Mouse (Mus musculus) hindbrain, embryonic 12.5 days (tissue): ENCODE results near the gene Ttc24. TPM values are rescaled to one million over a fixed set of nuclear protein-coding genes. Genes with fewer than 3 reads are reported as not detected.

Experiments used
- ATAC-seq: fragments of 200-750 bp; cut with Nextera tagmentation; 2 replicates; pipeline ENCODE4 v1.8.0; 2017; ENCODE audit warnings: moderate TSS enrichment; ENCODE audit not compliant: low FRiP score
- H3K27ac ChIP-seq: fragments of 300-500 bp; sonication (generic); 2 replicates; pipeline ENCODE4 v1.5.1; 2016; ENCODE audit warnings: mild to moderate bottlenecking
- H3K27me3 ChIP-seq: fragments of 300-500 bp; sonication (generic); 2 replicates; pipeline ENCODE4 v1.6.1; 2016; ENCODE audit warnings: mild to moderate bottlenecking
- H3K36me3 ChIP-seq: fragments of 300-500 bp; sonication (generic); 2 replicates; pipeline ENCODE4 v1.6.1; 2016; ENCODE audit warnings: mild to moderate bottlenecking
- H3K4me1 ChIP-seq: fragments of 300-500 bp; sonication (generic); 2 replicates; pipeline ENCODE4 v1.6.1; 2016
- H3K4me2 ChIP-seq: fragments of 300-500 bp; sonication (generic); replicated peaks from 2 replicates; pipeline ENCODE4 v1.6.1; 2016; ENCODE audit warnings: mild to moderate bottlenecking
- H3K4me3 ChIP-seq: fragments of 300-500 bp; sonication (generic); 2 replicates; pipeline ENCODE4 v1.5.1; 2016; ENCODE audit warnings: mild to moderate bottlenecking
- H3K9ac ChIP-seq: fragments of 300-500 bp; sonication (generic); 2 replicates; pipeline ENCODE4 v1.6.1; 2016; ENCODE audit warnings: mild to moderate bottlenecking, moderate library complexity
- H3K9me3 ChIP-seq: fragments of 300-500 bp; sonication (generic); replicated peaks from 2 replicates; pipeline ENCODE4 v1.6.1; 2016; ENCODE audit warnings: mild to moderate bottlenecking
- WGBS: fragments of 180-500 bp; shearing (Covaris S2); methylation state at CpG from one replicate; pipeline ENCODE4 v1.1.7; 2016; 5-methylcytosine and 5-hydroxymethylcytosine counted together
- polyA plus RNA-seq: library from polyadenylated mRNA; unstranded; fragments of >200 nt; fragmentation: Nextera tagmentation; extraction: Ambion mirVana; gene quantifications from 2 replicates; pipeline ENCODE4 v1.2.1, GENCODE M21; 2016

The Ttc24 gene
- polyA plus RNA-seq, 1 experiment from 2014 or later, result 0.36 TPM

DNA sequence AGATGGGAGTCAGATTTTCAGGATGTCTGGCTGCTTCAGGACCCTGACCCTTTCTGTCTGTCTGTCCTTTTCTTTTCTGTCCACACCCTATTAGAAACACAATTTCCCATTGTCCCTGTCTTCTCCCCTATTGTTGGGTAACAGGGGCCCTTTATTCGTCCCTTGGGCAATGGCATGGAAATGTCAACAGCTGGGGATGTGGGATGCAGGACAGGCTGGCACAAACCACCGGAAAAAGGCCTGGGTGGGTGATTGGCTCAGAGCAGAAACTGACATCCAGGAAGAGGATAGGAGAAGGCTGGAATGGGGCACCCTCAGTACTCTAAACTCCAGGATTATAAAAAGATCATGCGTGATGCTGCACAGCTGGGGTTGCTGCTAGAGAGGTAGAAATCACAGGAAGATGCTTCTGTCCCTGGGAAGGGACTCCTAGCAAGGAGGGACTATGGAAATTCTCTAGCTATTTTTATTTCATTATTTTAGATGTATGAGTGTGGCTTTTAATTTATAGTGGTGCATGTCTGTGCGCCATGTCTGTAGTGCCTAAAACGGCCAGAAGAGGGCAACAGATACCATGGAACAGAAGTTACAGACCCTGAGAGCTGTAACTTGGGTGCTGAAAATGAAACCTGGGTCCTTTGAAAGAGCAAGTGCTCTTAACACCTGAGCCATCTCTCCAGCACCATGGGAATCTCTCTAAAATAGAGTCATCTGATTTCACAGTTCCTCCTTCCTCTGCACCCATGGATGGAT, 50.5 kb downstream of the Ttc24 start, which contains the start of gene Hapln2:
Hapln2 (minus strand) TSS at position 150 of the 753 bp plus-strand sequence.
- Histone ChIP-seq H3K4me3 (no peak within 1 kb of the TSS), H3K4me2 (no peak within 1 kb of the TSS), H3K9me3 (no peaks in the 10 kb centered on the region), H3K36me3 (no peaks in the 10 kb centered on the region), H3K27ac (no peak within 1 kb of the TSS), H3K27me3 (peaks cover 77% of the 10 kb centered on the region), H3K4me1 (peaks cover 18% of the 10 kb centered on the region), H3K9ac (no peak within 1 kb of the TSS)
- whole genome bisulfite sequencing, result 44% methylated on average over 5 of the region's 5 CpGs
- no peak for ATAC-seq

DNA sequence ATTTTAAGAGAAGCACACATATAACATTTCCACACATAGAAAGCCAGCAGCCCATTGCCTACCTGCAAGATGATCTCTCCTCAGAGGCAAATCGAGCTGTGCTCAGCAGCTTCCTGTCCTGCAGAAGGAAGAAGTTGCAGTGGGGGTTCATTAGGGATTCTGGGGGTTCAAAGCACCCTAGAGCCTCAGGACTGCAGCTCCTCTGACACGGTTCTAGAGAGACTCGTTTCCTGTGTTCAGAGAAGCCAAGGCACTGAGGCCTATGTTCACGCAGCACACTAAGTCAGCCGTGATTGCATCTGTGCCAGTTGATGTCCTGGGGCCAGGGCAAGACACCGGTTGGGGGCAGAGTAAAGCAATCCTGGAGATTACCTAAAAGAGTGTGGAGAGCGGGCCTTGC, 51.3 kb downstream of the Ttc24 start:
- Histone ChIP-seq H3K9me3 (no peaks in the 10 kb centered on the region), H3K27me3 (peaks cover 77% of the 10 kb centered on the region), H3K9ac (no peak overlapping the region), H3K27ac (no peak overlapping the region), H3K4me2 (no peak overlapping the region), H3K36me3 (no peaks in the 10 kb centered on the region), H3K4me1 (peaks cover 22% of the 10 kb centered on the region), H3K4me3 (no peak overlapping the region)
- ATAC-seq, result no peak
- WGBS, result 67% methylated on average over 7 of the region's 7 CpGs

- Histone ChIP-seq H3K9me3 (no peaks in the 10 kb centered on the region), H3K4me3 (peak overlapping the region; percentile 53), H3K4me1 (peaks cover 20% of the 10 kb centered on the region), H3K27me3 (peaks cover 78% of the 10 kb centered on the region), H3K9ac (peak overlapping the region; percentile 45), H3K36me3 (no peaks in the 10 kb centered on the region), H3K27ac (no peak overlapping the region), H3K4me2 (peak overlapping the region; percentile 99)
- under 1% methylated on average over 81 of the region's 81 CpGs for WGBS
- ATAC-seq, result peak; percentile 62
Observed at GRCm38 (mm10) chr3:88023192-88024074, 54.7 kb downstream of the Ttc24 start.

- Histone ChIP-seq H3K27ac (no peak overlapping the region), H3K9ac (peak overlapping the region; percentile 45), H3K36me3 (no peaks in the 10 kb centered on the region), H3K4me2 (peak overlapping the region; percentile 99), H3K4me1 (peaks cover 20% of the 10 kb centered on the region), H3K27me3 (peaks cover 82% of the 10 kb centered on the region), H3K9me3 (no peaks in the 10 kb centered on the region), H3K4me3 (peak overlapping the region; percentile 53)
- peak; percentile 89 for ATAC-seq
- under 1% methylated on average over 65 of the region's 66 CpGs for WGBS
Observed at GRCm38 (mm10) chr3:88022322-88023191, 55.5 kb downstream of the Ttc24 start.

Other genes with a start within 250 kb of the Ttc24 start
- gene Sh2d2a, start 231.5 kb downstream of the Ttc24 start, polyA plus RNA-seq, result not detected in 2 replicates
- 14.7 and 16.4 TPM in 2 replicates for gene Prcc, start 192.7 kb downstream of the Ttc24 start, polyA plus RNA-seq
- 219 and 230 TPM in 2 replicates for gene Hdgf, start 172.0 kb downstream of the Ttc24 start, polyA plus RNA-seq
- 72.9 and 79.0 TPM in 2 replicates for gene Mrpl24, start 158.8 kb downstream of the Ttc24 start, polyA plus RNA-seq
- gene Isg20l2, start 148.0 kb downstream of the Ttc24 start, polyA plus RNA-seq, result 67.7 and 68.7 TPM in 2 replicates
- 22.1 and 22.5 TPM in 2 replicates for gene Rrnad1, start 147.6 kb downstream of the Ttc24 start, polyA plus RNA-seq
- 384 and 396 TPM in 2 replicates for gene Crabp2, start 129.6 kb downstream of the Ttc24 start, polyA plus RNA-seq
- gene Nes, start 107.2 kb downstream of the Ttc24 start, polyA plus RNA-seq, result 136 and 153 TPM in 2 replicates
- gene Bcan, start 78.1 kb downstream of the Ttc24 start, polyA plus RNA-seq, result 1.7 and 1.9 TPM in 2 replicates
- 0.30 and 0.33 TPM in 2 replicates for gene Hapln2, start 50.7 kb downstream of the Ttc24 start, polyA plus RNA-seq
- gene Gpatch4, start 35.2 kb downstream of the Ttc24 start, polyA plus RNA-seq, result 28.0 and 28.3 TPM in 2 replicates
- gene Naxe, start 19.8 kb downstream of the Ttc24 start, polyA plus RNA-seq, result 135 and 137 TPM in 2 replicates
- 14.7 and 14.9 TPM in 2 replicates for gene Iqgap3, start 3.7 kb upstream of the Ttc24 start, polyA plus RNA-seq
- gene Mef2d, start 64.1 kb upstream of the Ttc24 start, polyA plus RNA-seq, result 17.7 and 20.7 TPM in 2 replicates
- gene Rhbg, start 176.4 kb upstream of the Ttc24 start, polyA plus RNA-seq, result 0.23 and 0.25 TPM in 2 replicates
- 0.22 TPM in 1 of 2 replicates, not detected in the other for gene Gm38392, start 208.9 kb upstream of the Ttc24 start, polyA plus RNA-seq
- 10.1 and 11.2 TPM in 2 replicates for gene Tsacc, start 218.7 kb upstream of the Ttc24 start, polyA plus RNA-seq
- 523 and 555 TPM in 2 replicates for gene Cct3, start 218.8 kb upstream of the Ttc24 start, polyA plus RNA-seq
- 142 and 145 TPM in 2 replicates for gene Glmp, start 246.7 kb upstream of the Ttc24 start, polyA plus RNA-seq